Mouse (Mus musculus) megakaryocyte, embryonic 14.5 days (primary cell): ENCODE measurements around the gene Spata31d1d.

Experiments used
- FLI1 ChIP-seq: IDR thresholded peaks from 2 replicates; pipeline ENCODE4 v1.6.1; 2012; ENCODE audit warnings: low read length, inconsistent platforms, mixed read lengths
- GATA1 ChIP-seq: IDR thresholded peaks from 3 replicates; pipeline ENCODE4 v1.6.1; 2012; ENCODE audit warnings: mixed read lengths, low read length, inconsistent platforms, borderline replicate concordance

GRCm38 (mm10) chr13:59728378-59729093, 3.0 kb downstream of the Spata31d1d start:
- TF ChIP-seq GATA1 (no peak), FLI1 (no peak)
